Mouse (Mus musculus): ENCODE measurements at regions not wholly inside any gene's neighbourhood (a gene's known extent, or its start where the extent isn't known, plus 50 kb on each side); places are given as distances from the start of the nearest gene placed in this dataset.

DNA sequence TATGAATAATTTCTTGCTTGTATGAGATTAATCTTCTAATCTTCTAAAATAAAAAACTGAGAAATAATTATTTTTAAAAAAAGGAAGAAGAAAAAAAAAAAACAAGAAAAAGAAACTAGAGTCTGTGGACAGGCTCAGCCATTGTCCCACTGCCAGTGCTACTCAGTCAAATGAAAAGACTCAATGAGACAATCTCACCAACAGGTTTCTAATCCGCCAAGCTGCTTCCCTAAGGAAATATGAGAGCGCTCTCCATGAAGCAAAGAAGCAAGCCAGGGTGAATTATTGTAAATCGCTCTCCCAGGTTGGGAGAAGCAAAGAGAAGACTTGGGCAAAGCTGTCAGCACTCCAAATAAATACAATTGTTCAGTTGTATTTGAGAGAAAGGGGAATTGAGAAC lies 396.3 kb downstream of the Galc start:
- TF ChIP-seq CTCF (IDR thresholded peaks at IDR 0.05; ENCODE audit: control insufficient read depth, insufficient read depth, insufficient replicate concordance, low read depth, low read length) (no peak), POLR2A (IDR thresholded peaks at IDR 0.05; ENCODE audit: control insufficient read depth, low read depth, low read length) (no peak)

Data from testis, adult 2 months (tissue).